Mouse (Mus musculus): ENCODE measurements around the gene Aaed1. TPM values are rescaled to one million over a fixed set of nuclear protein-coding genes. Genes with fewer than 3 reads are reported as not detected.

Gene Aaed1
- polyA plus RNA-seq, 1 experiment from 2014 or later, result 47.9 TPM

DNA sequence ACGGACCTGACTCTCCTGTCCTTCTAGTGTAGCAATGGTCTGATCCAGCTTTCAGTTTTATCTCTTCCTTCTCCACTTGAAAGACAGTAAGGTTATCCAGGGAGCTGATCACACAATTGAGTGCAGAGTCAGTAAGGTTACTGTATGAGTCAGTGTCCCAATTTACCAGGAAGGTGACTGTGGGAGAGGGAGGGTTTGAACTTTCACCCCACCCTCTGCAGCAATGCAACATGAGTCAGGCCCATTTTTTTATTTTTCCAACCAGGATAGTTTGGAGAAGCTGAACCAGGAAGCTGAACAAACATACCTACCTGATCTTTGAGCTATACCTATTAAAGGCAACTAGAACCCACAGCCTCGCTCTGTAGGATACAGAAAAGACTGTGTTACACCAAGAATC, 37.0 kb upstream of the Aaed1 start:
- ATAC-seq (ENCODE audit: low FRiP score, low TSS enrichment), result peak; percentile 83
- DNase-seq (ENCODE audit: low spot score), result no peak
- H3K4me2 ChIP-seq (replicated peaks; ENCODE audit: low read depth), result no peak overlapping the region

DNA sequence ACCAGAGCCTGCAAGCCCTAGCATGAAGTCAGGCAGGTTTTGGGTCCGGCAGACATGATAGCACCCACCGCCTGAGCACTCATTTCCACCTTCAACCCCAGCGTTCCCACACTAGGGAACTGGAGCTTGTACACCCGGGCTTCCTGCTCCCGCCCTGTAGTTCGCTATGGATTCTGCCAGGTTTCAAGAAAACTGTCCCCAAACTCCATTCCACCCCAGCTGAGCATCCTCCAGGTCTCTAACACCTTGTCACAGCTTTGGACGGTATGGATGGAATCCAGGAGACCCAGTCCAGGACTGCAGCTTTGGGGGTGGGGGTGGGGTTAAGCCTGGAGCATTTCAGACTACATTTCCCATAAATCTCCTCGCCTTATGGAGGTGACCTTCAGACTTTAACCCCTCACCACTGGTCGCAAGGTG, 31.6 kb upstream of the Aaed1 start:
- no peak for TF ChIP-seq EP300 (optimal IDR thresholded peaks at IDR 0.05)
- TF ChIP-seq CTCF (IDR thresholded peaks at IDR 0.05; ENCODE audit: low read depth), result no peak
- H3K9me3 ChIP-seq (ENCODE audit: control insufficient read depth, low read length), result no peaks in the 10 kb centered on the region
- H3K27ac ChIP-seq (replicated peaks), result 0 out of 2 replicates have a peak overlapping the region, but pooled peaks have one; percentile 31
- H3K9ac ChIP-seq (ENCODE audit: low read length), result peak overlapping the region; percentile 58
- DNase-seq (ENCODE audit: low spot score) (peak; percentile 47), ATAC-seq (ENCODE audit: low FRiP score, low TSS enrichment) (peak; percentile 67)
- H3K4me2 ChIP-seq (replicated peaks; ENCODE audit: low read depth), result peak overlapping the region; percentile 75
- no peaks in the 10 kb centered on the region for H3K27me3 ChIP-seq (ENCODE audit: control insufficient read depth, insufficient read depth, low read length)
- H3K36me3 ChIP-seq (ENCODE audit: control insufficient read depth, insufficient read depth, low read length), result no peaks in the 10 kb centered on the region
- WGBS, result 5% methylated on average over 9 of the region's 9 CpGs
- no peaks in the 10 kb centered on the region for H3K4me1 ChIP-seq (replicated peaks; ENCODE audit: control insufficient read depth, insufficient read depth)
- H3K4me3 ChIP-seq (ENCODE audit: low read depth, low read length), result peak overlapping the region; percentile 45

More for the DNA sequence above, 37.0 kb upstream of the Aaed1 start:
- Histone ChIP-seq H3K9me3 (ENCODE audit: control insufficient read depth, low read length) (no peaks in the 10 kb centered on the region), H3K36me3 (ENCODE audit: control insufficient read depth, insufficient read depth, low read length) (no peaks in the 10 kb centered on the region), H3K9ac (ENCODE audit: low read length) (no peak overlapping the region), H3K27ac (replicated peaks) (no peak overlapping the region), H3K27me3 (ENCODE audit: control insufficient read depth, insufficient read depth, low read length) (no peaks in the 10 kb centered on the region), H3K4me1 (replicated peaks; ENCODE audit: control insufficient read depth, insufficient read depth) (no peaks in the 10 kb centered on the region), H3K4me3 (ENCODE audit: low read depth, low read length) (no peak overlapping the region)
- no peak for TF ChIP-seq EP300 (optimal IDR thresholded peaks at IDR 0.05)
- WGBS, result 68% methylated on average over 2 of the region's 2 CpGs

DNA sequence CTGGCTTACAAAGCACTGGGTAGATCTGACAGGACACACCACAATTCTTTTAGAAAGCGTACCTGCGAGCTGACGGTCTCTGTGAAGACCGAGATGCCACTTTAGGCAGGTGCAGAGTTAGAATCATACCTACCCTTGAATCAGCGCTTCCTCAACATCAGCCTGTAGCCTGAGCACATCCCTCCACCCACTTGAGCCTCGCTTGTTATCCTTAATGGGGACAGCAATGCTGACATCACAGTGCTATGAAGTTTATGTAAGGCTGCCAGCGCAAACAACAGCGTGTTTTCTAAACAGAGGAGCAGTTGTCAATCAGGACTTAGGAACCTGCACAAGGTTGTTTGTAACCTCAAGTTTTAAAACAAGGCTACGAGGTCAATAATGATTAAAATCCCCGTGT, 31.1 kb upstream of the Aaed1 start:
- Histone ChIP-seq H3K27ac (replicated peaks) (0 out of 2 replicates have a peak overlapping the region, but pooled peaks have one; percentile 31), H3K9me3 (ENCODE audit: control insufficient read depth, low read length) (no peaks in the 10 kb centered on the region), H3K9ac (ENCODE audit: low read length) (peak overlapping the region; percentile 58), H3K4me1 (replicated peaks; ENCODE audit: control insufficient read depth, insufficient read depth) (no peaks in the 10 kb centered on the region), H3K4me3 (ENCODE audit: low read depth, low read length) (peak overlapping the region; percentile 45), H3K36me3 (ENCODE audit: control insufficient read depth, insufficient read depth, low read length) (no peaks in the 10 kb centered on the region), H3K4me2 (replicated peaks; ENCODE audit: low read depth) (peak overlapping the region; percentile 75), H3K27me3 (ENCODE audit: control insufficient read depth, insufficient read depth, low read length) (no peaks in the 10 kb centered on the region)
- TF ChIP-seq EP300 (optimal IDR thresholded peaks at IDR 0.05) (no peak), CTCF (IDR thresholded peaks at IDR 0.05; ENCODE audit: low read depth) (no peak)
- DNase-seq (ENCODE audit: low spot score), result no peak
- 23% methylated on average over 10 of the region's 10 CpGs for WGBS
- peak; percentile 26; the same call in 1 of the 2 replicates for ATAC-seq (ENCODE audit: low FRiP score, low TSS enrichment)

GRCm38 (mm10) chr13:64335546-64336132, 23.1 kb upstream of the Aaed1 start:
- no peaks in the 10 kb centered on the region for H3K27me3 ChIP-seq (ENCODE audit: control insufficient read depth, insufficient read depth, low read length)
- no peaks in the 10 kb centered on the region for H3K9me3 ChIP-seq (ENCODE audit: control insufficient read depth, low read length)
- H3K4me2 ChIP-seq (replicated peaks; ENCODE audit: low read depth), result no peak overlapping the region
- H3K4me1 ChIP-seq (replicated peaks; ENCODE audit: control insufficient read depth, insufficient read depth), result no peaks in the 10 kb centered on the region
- TF ChIP-seq EP300 (optimal IDR thresholded peaks at IDR 0.05) (no peak), CTCF (IDR thresholded peaks at IDR 0.05; ENCODE audit: low read depth) (no peak)
- DNase-seq (ENCODE audit: low spot score), result no peak
- 51% methylated on average over 4 of the region's 4 CpGs for WGBS
- H3K27ac ChIP-seq (replicated peaks), result no peak overlapping the region
- no peak overlapping the region for H3K9ac ChIP-seq (ENCODE audit: low read length)
- no peak overlapping the region for H3K4me3 ChIP-seq (ENCODE audit: low read depth, low read length)
- H3K36me3 ChIP-seq (ENCODE audit: control insufficient read depth, insufficient read depth, low read length), result no peaks in the 10 kb centered on the region
- peak; percentile 55; the same call in 1 of the 2 replicates for ATAC-seq (ENCODE audit: low FRiP score, low TSS enrichment)

DNA sequence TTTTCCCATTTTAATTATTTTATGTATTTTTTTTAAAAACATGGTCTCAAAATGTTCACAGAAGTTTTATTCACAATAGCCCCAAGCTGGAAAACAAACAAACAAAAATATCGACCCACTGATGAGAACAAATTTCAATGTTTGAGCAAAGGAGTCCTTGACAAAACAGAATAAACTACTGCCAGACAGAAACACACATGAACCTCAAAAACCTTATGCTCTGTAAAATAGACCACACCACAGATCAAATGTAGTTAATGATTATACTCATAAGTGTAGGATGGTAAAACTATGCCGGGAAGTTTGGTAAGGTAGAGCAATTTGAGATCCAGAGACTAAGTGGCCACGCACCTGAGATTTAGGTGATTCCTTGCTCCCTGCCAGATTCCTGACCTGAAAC, 20.6 kb upstream of the Aaed1 start:
- H3K27me3 ChIP-seq (ENCODE audit: control insufficient read depth, insufficient read depth, low read length), result no peaks in the 10 kb centered on the region
- WGBS, result 69% methylated on average over 3 of the region's 3 CpGs
- no peaks in the 10 kb centered on the region for H3K9me3 ChIP-seq (ENCODE audit: control insufficient read depth, low read length)
- TF ChIP-seq EP300 (optimal IDR thresholded peaks at IDR 0.05) (no peak), CTCF (IDR thresholded peaks at IDR 0.05; ENCODE audit: low read depth) (no peak)
- H3K9ac ChIP-seq (ENCODE audit: low read length), result no peak overlapping the region
- no peak overlapping the region for H3K4me2 ChIP-seq (replicated peaks; ENCODE audit: low read depth)
- H3K4me3 ChIP-seq (ENCODE audit: low read depth, low read length), result no peak overlapping the region
- no peak overlapping the region for H3K27ac ChIP-seq (replicated peaks)
- H3K4me1 ChIP-seq (replicated peaks; ENCODE audit: control insufficient read depth, insufficient read depth), result no peaks in the 10 kb centered on the region
- DNase-seq (ENCODE audit: low spot score) (no peak), ATAC-seq (ENCODE audit: low FRiP score, low TSS enrichment) (no peak)
- no peaks in the 10 kb centered on the region for H3K36me3 ChIP-seq (ENCODE audit: control insufficient read depth, insufficient read depth, low read length)

GRCm38 (mm10) chr13:64332321-64332720, 19.8 kb upstream of the Aaed1 start:
- no peak overlapping the region for H3K4me3 ChIP-seq (ENCODE audit: low read depth, low read length)
- no peaks in the 10 kb centered on the region for H3K27me3 ChIP-seq (ENCODE audit: control insufficient read depth, insufficient read depth, low read length)
- WGBS, result 57% methylated on average over 6 of the region's 6 CpGs
- H3K27ac ChIP-seq (replicated peaks), result no peak overlapping the region; the same call in 1 of the 2 replicates
- ATAC-seq (ENCODE audit: low FRiP score, low TSS enrichment), result peak; percentile 94
- no peak overlapping the region for H3K4me2 ChIP-seq (replicated peaks; ENCODE audit: low read depth)
- no peaks in the 10 kb centered on the region for H3K9me3 ChIP-seq (ENCODE audit: control insufficient read depth, low read length)
- DNase-seq (ENCODE audit: low spot score), result no peak
- no peak overlapping the region for H3K9ac ChIP-seq (ENCODE audit: low read length)
- TF ChIP-seq EP300 (optimal IDR thresholded peaks at IDR 0.05), result no peak
- TF ChIP-seq CTCF (IDR thresholded peaks at IDR 0.05; ENCODE audit: low read depth), result no peak
- no peaks in the 10 kb centered on the region for H3K4me1 ChIP-seq (replicated peaks; ENCODE audit: control insufficient read depth, insufficient read depth)
- H3K36me3 ChIP-seq (ENCODE audit: control insufficient read depth, insufficient read depth, low read length), result no peaks in the 10 kb centered on the region
